Mouse (Mus musculus): ENCODE results near the gene Megf11. TPM values are rescaled to one million over a fixed set of nuclear protein-coding genes. Genes with fewer than 3 reads are reported as not detected.

The Megf11 gene
- total and polyA plus RNA-seq, 3 experiments: 0.08 to 0.93 TPM; not detected in 1

DNA sequence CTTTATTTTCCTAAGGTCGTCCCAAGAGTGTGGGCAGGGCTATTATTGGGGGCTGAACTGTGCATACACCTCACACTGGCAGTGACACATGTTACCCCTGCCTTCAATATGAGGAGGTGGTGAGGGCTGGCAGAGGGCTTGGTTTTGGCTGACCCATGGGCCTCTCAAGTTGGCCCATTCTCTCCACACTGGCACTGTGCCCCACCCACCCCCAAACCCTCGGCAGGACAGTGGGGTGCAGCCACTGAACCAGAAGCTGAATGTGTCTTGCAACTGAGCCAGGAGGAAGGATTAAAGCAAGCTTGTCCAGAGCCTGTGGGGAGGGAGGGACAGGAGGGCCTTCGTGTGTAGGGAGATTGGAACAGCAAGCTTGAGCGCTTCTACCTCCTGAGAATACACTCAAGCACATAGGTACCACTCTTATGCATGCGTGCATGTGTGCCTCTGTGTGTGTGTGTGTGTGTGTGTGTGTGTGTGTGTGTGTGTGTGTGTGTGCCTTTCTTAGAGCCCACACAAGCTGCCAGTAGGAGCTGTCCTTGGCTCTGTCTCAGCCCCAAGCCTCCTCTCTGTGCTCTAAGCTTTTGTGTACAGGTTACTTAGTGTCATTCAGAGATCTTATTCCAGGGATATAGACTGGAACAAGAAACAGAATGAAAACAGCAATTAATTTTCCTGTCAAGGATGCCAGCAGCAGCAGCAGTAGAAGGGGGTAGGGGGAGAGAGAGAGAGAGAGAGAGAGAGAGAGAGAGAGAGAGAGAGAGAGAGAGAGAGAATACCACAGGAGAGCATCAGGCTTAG is 236.3 kb downstream of the Megf11 start:
- H3K4me1 ChIP-seq (ENCODE audit: control insufficient read depth in 1 of 2, insufficient read depth in 2 of 2, low read length in 2 of 2): no peaks in the 10 kb centered on the region
- no peaks in the 10 kb centered on the region for H3K36me3 ChIP-seq (ENCODE audit: control insufficient read depth in 1 of 2, insufficient read depth in 2 of 2, low read length in 2 of 2)
- H3K27me3 ChIP-seq (ENCODE audit: control insufficient read depth in 1 of 2, insufficient read depth in 2 of 2, low read length in 2 of 2): peaks cover 0 to 7% of the 10 kb centered on the region in 2 experiments; a peak in 2 of 4 replicates
- H3K9ac ChIP-seq (ENCODE audit: control insufficient read depth, low read depth, low read length, poor library complexity, severe bottlenecking): no peak overlapping the region
- DNase-seq (ENCODE audit: low read depth, low spot score): no peak
- no peaks in the 10 kb centered on the region for H3K9me3 ChIP-seq (replicated peaks; ENCODE audit: insufficient read depth, low read length)
- no peaks in the 10 kb centered on the region for H3K79me2 ChIP-seq (ENCODE audit: control insufficient read depth, insufficient read depth, low read length, poor library complexity)
- no peak overlapping the region for H3K27ac ChIP-seq (ENCODE audit: control insufficient read depth, low read depth, low read length)
- no peak overlapping the region for H3K4me3 ChIP-seq (ENCODE audit: control insufficient read depth in 1 of 2, insufficient read depth in 1 of 2, low read depth in 2 of 2, low read length in 2 of 2)
- no peak for TF ChIP-seq CTCF (IDR thresholded peaks at IDR 0.05 in 2 of 3, conservative IDR thresholded peaks at IDR 0.05 in 1 of 3; ENCODE audit: control insufficient read depth in 1 of 3, insufficient read depth in 1 of 3, low read depth in 2 of 3, low read length in 3 of 3, poor library complexity in 1 of 3, severe bottlenecking in 1 of 3)

DNA sequence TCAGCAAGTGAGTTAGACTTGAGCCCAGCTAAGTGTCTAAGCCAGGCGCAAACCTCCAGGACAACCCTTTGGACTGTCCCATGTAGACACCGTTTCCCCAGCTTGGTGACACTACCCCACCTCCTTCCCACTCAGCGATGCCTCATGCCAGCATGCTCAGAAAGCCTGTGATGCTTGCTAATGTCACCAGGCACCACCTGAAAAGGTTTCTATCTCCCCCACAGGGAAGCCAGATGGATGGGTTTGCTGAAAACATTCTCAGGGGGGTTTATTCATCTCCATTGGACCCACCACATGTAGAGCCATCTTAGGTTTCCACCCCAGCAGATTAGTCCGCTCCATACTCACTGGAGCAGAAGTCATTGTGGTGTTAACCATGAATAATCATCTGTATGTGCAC is 237.9 kb downstream of the Megf11 start:
- no peak overlapping the region for H3K9ac ChIP-seq (ENCODE audit: control insufficient read depth, low read depth, low read length, poor library complexity, severe bottlenecking)
- no peaks in the 10 kb centered on the region for H3K9me3 ChIP-seq (replicated peaks; ENCODE audit: insufficient read depth, low read length)
- no peaks in the 10 kb centered on the region for H3K36me3 ChIP-seq (ENCODE audit: control insufficient read depth in 1 of 2, insufficient read depth in 2 of 2, low read length in 2 of 2)
- H3K27ac ChIP-seq (ENCODE audit: control insufficient read depth, low read depth, low read length): no peak overlapping the region
- peaks cover 2 to 4% of the 10 kb centered on the region in 2 experiments; a peak in 2 of 4 replicates for H3K27me3 ChIP-seq (ENCODE audit: control insufficient read depth in 1 of 2, insufficient read depth in 2 of 2, low read length in 2 of 2)
- no peak for DNase-seq (ENCODE audit: low read depth, low spot score)
- H3K4me3 ChIP-seq (ENCODE audit: control insufficient read depth in 1 of 2, insufficient read depth in 1 of 2, low read depth in 2 of 2, low read length in 2 of 2): no peak overlapping the region
- TF ChIP-seq CHD1 (IDR thresholded peaks at IDR 0.05; ENCODE audit: low read depth, low read length) (no peak), POLR2A (IDR thresholded peaks at IDR 0.05; ENCODE audit: control insufficient read depth in 1 of 2, insufficient read depth in 1 of 2, low read depth in 1 of 2, low read length in 2 of 2, poor library complexity in 1 of 2) (no peak), USF1 (IDR thresholded peaks at IDR 0.05; ENCODE audit: low read depth, low read length) (no peak), MAZ (IDR thresholded peaks at IDR 0.05; ENCODE audit: low read depth, low read length) (no peak), NRF1 (IDR thresholded peaks at IDR 0.05; ENCODE audit: insufficient read depth, low read depth, low read length, poor library complexity, severe bottlenecking) (no peak), ELF1 (IDR thresholded peaks at IDR 0.05; ENCODE audit: low read depth, low read length) (no peak), BHLHE40 (IDR thresholded peaks at IDR 0.05; ENCODE audit: borderline replicate concordance, low read depth, low read length) (no peak)
- no peaks in the 10 kb centered on the region for H3K79me2 ChIP-seq (ENCODE audit: control insufficient read depth, insufficient read depth, low read length, poor library complexity)
- no peaks in the 10 kb centered on the region for H3K4me1 ChIP-seq (ENCODE audit: control insufficient read depth in 1 of 2, insufficient read depth in 2 of 2, low read length in 2 of 2)

DNA sequence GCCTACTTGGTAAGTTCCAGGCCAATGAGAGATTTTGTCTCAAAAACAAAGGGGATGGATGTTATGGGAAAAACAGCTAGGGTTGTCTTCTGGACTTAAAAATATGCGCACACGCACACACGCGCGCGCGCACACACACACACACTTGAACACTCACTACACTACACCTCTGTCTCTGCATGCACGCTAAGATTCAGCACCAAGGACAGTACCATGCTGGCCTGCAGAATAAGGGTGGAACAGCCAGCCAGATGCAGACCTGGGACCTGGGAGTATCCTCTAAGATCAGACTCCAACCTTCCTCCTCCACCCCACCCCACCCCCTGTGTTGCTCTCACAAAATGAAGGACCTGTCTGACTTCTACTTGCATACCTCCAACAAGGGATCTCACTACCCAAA is 239.1 kb downstream of the Megf11 start:
- peak; percentile 74 for DNase-seq (ENCODE audit: low read depth, low spot score)

More for the DNA sequence above, 239.1 kb downstream of the Megf11 start:
- H3K27me3 ChIP-seq (ENCODE audit: control insufficient read depth in 1 of 2, insufficient read depth in 2 of 2, low read length in 2 of 2): peaks cover 2% of the 10 kb centered on the region in 2 experiments; a peak in 2 of 4 replicates
- no peak overlapping the region for H3K9ac ChIP-seq (ENCODE audit: control insufficient read depth, low read depth, low read length, poor library complexity, severe bottlenecking)
- TF ChIP-seq MXI1 (IDR thresholded peaks at IDR 0.05; ENCODE audit: low read depth, low read length) (peak; percentile 64), ETS1 (IDR thresholded peaks at IDR 0.05; ENCODE audit: low read depth, low read length) (no peak), SIN3A (IDR thresholded peaks at IDR 0.05; ENCODE audit: low read length) (peak; percentile 66)
- no peaks in the 10 kb centered on the region for H3K79me2 ChIP-seq (ENCODE audit: control insufficient read depth, insufficient read depth, low read length, poor library complexity)
- H3K36me3 ChIP-seq (ENCODE audit: control insufficient read depth in 1 of 2, insufficient read depth in 2 of 2, low read length in 2 of 2): no peaks in the 10 kb centered on the region
- H3K9me3 ChIP-seq (replicated peaks; ENCODE audit: insufficient read depth, low read length): no peaks in the 10 kb centered on the region
- no peaks in the 10 kb centered on the region for H3K4me1 ChIP-seq (ENCODE audit: control insufficient read depth in 1 of 2, insufficient read depth in 2 of 2, low read length in 2 of 2)
- H3K27ac ChIP-seq (ENCODE audit: control insufficient read depth, low read depth, low read length): no peak overlapping the region
- H3K4me3 ChIP-seq (ENCODE audit: control insufficient read depth in 1 of 2, insufficient read depth in 1 of 2, low read depth in 2 of 2, low read length in 2 of 2): no peak overlapping the region
